Mouse (Mus musculus) pancreas, adult 10 weeks (tissue): ENCODE results near the gene Myh6. TPM values are rescaled to one million over a fixed set of nuclear protein-coding genes. Genes with fewer than 3 reads are reported as not detected.

Experiments
- polyA plus RNA-seq: library from polyadenylated mRNA; stranded (reverse); fragments of 350-450 nt; fragmentation: Illumina TruSeq; extraction: RNeasy Lipid Tissue Mini Kit (QIAGEN cat#74804); gene quantifications from one replicate; pipeline ENCODE4 v1.2.3, GENCODE M21; 2015; ENCODE audit warnings: low read depth, low replicate concordance; ENCODE audit not compliant: insufficient read depth

Gene Myh6
- 1.1 TPM for polyA plus RNA-seq

DNA sequence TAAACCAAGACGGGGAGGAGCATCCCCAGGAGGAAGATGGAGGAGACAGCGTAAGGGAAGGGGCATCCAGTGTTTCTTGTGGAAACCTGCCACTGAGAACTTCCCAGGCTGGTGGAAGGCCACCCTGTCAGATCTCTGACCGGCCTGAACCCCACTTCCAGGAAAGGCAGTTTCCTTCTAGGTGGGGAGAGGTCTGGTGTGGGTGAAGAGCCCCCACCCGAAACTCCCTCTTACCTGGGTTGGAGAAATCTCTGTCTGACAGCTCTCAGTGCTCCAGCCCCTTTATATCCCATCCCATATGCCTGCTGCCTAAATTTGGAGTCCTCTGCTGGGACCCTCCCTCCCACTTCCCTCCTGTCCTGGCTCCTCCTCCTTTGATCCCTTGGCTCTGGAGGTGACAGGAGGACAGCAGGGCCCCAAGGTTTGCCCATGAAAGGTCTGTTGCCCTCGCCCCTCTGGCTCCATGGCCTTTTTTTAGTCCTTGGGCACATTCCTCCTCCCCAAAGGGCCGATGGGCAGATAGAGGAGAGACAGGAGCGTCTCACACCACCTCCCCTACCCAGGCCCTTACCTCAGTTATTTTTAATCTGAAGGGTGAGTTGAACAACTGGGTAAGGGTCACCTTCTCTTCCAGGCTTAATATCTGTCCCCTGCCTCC lies at the start of gene Myh6:
TSS of gene Myh6 (minus strand) at position 608 of the 658 bp plus-strand sequence.

DNA sequence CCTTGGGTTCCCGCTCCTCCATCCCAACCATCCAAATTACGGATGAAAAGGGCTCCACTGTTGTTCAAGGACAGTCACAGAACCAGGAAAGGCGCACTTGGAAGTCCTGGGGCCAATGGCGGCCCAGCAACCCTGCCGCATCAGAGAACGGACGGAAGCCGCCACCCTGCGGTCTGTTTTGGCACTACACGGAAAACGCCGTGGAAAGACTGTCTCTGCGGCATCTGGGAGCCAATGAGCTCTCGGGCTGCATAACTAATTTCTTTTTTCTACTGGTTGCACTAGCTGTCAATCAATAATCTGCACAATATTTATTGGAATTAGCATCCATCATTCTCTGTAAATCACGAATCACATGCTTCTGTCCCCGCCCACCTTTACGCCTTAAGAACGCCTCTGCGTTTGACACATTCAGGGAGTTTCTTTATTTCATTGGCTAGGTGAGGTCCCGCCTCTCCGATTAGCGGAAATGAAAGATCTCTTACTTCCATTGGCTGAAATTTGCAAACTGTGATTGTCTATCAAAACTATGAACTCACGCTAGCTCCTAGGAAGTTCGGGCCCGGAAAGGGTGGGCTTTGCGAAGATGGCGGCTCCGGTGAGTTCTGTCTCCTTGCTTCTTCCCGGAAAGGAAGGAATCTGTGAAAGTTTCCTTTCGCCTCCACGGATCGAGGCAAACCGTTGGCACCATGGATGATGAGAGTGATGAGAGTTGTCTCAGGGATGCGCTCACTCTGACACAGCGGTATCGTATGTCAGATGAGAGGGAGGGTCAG lies 48.5 kb upstream of the Myh6 start, which contains the start of gene Ngdn:
TSS of gene Ngdn (plus strand) at position 464 of the 776 bp plus-strand sequence.

DNA sequence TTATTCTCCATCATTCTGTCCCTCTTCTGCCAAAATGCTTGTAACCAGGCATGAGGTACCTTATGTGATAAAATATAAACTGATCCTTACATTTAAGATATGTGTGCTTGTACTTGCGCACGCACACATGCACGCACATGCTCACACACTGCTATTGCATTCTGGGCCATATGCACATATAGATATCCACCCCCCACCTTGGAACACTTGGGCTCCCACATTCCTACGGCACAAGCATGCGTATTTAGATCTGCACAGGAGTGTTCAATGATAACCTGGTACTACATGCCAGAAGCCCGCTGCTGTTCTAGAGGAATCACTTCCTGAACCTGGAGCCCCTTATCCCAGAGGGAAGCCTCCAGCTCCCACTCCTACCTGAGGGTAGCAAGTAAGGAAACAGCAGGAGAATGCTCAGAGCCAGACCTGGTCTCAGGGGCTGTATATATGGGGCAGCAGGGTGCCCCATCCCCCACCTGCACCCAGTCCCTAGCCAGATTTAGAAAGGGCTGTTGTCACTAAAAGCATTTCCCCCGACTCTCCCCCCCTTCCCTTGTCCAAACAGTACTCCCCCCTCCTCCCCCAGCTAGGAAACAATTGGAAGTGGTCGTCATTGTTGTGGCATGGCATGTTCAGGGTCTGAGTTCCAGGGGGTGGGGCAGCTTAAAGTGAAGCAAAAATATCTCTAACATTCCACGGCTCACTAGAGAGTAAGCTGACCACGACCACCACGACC lies 27.6 kb upstream of the Myh6 start, which contains the start of gene Myh7:
TSS of gene Myh7 (minus strand) at position 491 of the 733 bp plus-strand sequence.

DNA sequence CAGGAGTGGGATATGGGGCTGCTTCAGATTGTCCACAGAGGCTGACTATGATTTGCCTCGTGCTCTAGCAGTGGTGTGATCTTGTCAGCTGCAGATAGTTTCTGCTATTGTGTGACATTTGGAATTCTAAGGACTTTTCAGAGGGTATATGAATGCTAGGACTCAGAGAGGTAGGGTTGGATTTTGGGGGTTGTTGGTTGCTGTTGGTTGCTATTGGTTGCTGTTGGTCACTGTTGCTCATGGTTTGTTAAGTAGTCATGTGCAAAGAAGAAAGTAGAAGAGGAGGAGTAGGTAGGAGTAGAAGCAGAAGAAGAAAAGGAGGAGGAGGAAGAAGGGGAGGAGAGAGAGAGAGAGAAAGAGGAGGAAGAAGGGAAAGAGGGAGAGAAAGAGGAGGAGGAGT lies 9.9 kb upstream of the Myh6 start, which contains the start of gene Gm17428:
TSS of gene Gm17428 (plus strand) at position 301 of the 400 bp plus-strand sequence.

GRCm38 (mm10) chr14:54935904-54936830 lies 30.6 kb downstream of the Myh6 start, which contains the start of gene Cmtm5:
TSS of gene Cmtm5 (plus strand) at chr14:54936261.

DNA sequence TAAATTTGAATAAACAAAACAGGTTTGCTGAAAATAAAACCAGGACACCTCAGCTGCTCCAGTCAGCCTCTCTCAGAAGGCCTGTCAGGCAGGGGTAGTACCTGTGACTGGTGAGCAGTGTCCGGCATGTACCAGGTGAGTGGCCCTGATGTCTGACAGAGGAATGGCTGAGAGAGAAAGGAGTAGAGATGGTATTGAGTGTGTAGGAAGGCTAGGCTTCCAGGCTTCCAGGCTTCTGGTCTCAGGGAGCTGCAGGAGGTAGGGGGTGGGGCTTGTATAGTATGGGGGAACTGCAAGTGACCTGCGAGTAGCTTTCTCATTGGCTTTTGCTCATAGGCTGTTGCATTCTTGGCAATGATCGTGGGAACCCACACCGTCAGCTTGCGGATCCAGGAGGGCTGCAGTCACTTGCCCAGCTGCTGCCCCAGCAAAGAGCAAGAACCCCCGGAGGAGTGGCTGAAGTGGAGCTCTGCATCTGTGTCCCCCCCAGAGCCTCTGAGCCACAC lies 34.0 kb downstream of the Myh6 start, which contains the start of gene Il25:
TSS of gene Il25 (plus strand) at position 51 of the 506 bp plus-strand sequence.

GRCm38 (mm10) chr14:54925349-54926342 lies 41.1 kb downstream of the Myh6 start, which contains the start of gene Efs:
TSS of gene Efs (minus strand) at chr14:54926126.

DNA sequence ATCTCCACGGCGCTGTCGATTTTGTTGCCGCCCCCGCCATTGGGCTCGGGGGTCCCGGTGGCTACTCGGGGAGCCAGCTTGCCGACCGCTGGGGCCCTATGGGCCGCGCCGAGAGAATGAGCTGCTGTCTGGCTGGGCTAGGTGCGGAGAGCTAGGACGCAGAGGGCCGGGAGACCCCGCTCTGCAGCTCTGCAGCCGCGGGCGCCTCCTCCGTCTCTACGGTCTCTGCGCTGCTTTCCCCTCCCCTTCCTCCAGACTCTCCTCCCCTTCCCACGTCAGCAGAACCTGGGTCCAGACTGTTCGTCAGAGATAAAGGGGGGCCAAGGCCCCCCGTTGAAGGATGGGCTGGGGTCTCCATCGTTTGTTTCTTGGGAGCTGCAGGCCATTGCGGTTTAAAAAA lies 53.8 kb downstream of the Myh6 start, which contains the start of gene Slc22a17:
TSS of gene Slc22a17 (minus strand) at position 247 of the 400 bp plus-strand sequence.

DNA sequence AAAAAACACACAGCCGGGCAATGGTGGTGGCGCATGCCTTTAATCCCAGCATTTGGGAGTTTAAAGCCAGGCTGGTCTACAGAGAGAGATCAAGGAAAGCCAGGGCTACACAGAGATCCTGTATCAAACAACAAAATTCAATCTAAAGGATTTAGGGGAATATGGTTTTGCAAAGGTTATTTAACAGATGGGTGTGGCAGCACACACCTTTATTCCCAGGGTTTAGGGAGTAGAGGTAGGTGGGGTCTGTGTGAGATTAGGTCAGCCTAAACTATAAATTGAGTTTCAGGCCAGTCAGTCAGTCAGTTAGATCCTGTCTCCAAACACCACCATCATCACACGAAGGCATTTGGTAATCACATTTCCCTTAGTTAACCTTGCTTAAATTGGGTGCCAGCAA lies 74.5 kb downstream of the Myh6 start, which contains the start of gene Pabpn1:
TSS of gene Pabpn1 (plus strand) at position 301 of the 400 bp plus-strand sequence.

Other genes with a start within 250 kb of the Myh6 start
- 30.4 TPM for gene Slc7a8, start 185.0 kb downstream of the Myh6 start, polyA plus RNA-seq
- not detected for gene Rnf212b, start 152.8 kb downstream of the Myh6 start, polyA plus RNA-seq
- gene Homez, start 96.0 kb downstream of the Myh6 start, polyA plus RNA-seq: 2.0 TPM
- 5.1 TPM for gene Ppp1r3e, start 89.4 kb downstream of the Myh6 start, polyA plus RNA-seq
- gene Bcl2l2, start 83.5 kb downstream of the Myh6 start, polyA plus RNA-seq: 10.9 TPM
- not detected for gene Gm20521, start 83.5 kb downstream of the Myh6 start, polyA plus RNA-seq
- 68.9 TPM for gene Pabpn1, start 74.4 kb downstream of the Myh6 start, polyA plus RNA-seq
- gene Slc22a17, start 53.8 kb downstream of the Myh6 start, polyA plus RNA-seq: 21.4 TPM
- gene Efs, start 40.8 kb downstream of the Myh6 start, polyA plus RNA-seq: 2.7 TPM
- gene Il25, start 34.2 kb downstream of the Myh6 start, polyA plus RNA-seq: not detected
- gene Cmtm5, start 30.7 kb downstream of the Myh6 start, polyA plus RNA-seq: 1.1 TPM
- not detected for gene Gm17428, start 10.0 kb upstream of the Myh6 start, polyA plus RNA-seq
- not detected for gene Myh7, start 27.7 kb upstream of the Myh6 start, polyA plus RNA-seq
- 11.8 TPM for gene Ngdn, start 48.5 kb upstream of the Myh6 start, polyA plus RNA-seq
- gene Zfhx2, start 125.4 kb upstream of the Myh6 start, polyA plus RNA-seq: 2.1 TPM
- 4.2 TPM for gene Thtpa, start 127.9 kb upstream of the Myh6 start, polyA plus RNA-seq
- gene Ap1g2, start 139.7 kb upstream of the Myh6 start, polyA plus RNA-seq: 24.3 TPM
- 0.72 TPM for gene Jph4, start 150.0 kb upstream of the Myh6 start, polyA plus RNA-seq